Mouse (Mus musculus): ENCODE measurements around the gene Fsip1. TPM values are rescaled to one million over a fixed set of nuclear protein-coding genes. Genes with fewer than 3 reads are reported as not detected.
"Not testable (repeated sequence)": the region's sequence is repeated elsewhere in the genome, so short reads cannot be mapped to it uniquely, and the experiment has no call there.

Gene Fsip1
- not detected for total RNA-seq (2022)

DNA sequence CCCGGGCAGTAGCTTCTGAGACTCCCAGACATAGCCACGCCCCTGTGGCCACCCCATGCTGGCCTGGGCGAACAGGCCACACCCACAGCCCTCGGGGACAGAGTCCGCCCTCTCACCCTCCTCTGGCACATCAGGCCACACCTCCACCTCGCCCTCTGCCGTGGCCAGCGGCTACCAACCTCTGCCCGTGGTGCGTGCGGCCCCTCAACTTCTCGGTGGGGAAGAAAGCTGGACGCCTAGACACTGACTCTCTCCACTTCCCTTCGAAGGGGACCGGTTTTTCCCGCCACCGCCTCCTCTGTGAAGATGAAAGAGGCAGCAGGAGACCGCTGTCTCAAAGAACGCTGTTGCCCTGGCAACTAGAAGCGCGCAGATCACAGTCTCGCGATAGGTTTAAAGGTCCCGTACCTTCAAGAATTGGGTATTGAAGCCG is at the start of gene Fsip1:
Fsip1 (minus strand) TSS at position 346 of the 433 bp plus-strand sequence.
- peak; percentile 44 to 57 for DNase-seq (ENCODE audit: low spot score in 2 of 2)

DNA sequence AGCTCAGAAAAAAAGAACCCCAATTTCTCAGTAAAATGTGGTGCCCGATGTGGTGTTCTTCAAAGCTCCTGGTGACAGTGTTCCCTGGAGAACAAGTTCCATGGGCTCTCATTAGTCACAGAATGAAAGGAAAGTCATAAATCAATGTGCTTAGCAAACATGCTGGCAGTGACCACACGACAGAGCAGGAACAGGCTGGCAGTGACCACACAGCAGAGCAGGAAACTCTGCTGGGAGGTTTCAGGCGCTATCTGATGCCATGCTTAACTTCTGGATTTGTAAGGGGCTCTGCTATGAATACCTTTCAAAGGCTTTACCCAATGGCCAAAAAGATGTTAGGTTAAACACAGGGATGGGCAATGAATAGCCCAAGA is 49.7 kb upstream of the Fsip1 start:
- DNase-seq (ENCODE audit: low spot score in 2 of 2) = no peak

GRCm38 (mm10) chr2:118305827-118306521 is 49.2 kb upstream of the Fsip1 start:
- DNase-seq (ENCODE audit: low spot score in 2 of 2) = no peak

DNA sequence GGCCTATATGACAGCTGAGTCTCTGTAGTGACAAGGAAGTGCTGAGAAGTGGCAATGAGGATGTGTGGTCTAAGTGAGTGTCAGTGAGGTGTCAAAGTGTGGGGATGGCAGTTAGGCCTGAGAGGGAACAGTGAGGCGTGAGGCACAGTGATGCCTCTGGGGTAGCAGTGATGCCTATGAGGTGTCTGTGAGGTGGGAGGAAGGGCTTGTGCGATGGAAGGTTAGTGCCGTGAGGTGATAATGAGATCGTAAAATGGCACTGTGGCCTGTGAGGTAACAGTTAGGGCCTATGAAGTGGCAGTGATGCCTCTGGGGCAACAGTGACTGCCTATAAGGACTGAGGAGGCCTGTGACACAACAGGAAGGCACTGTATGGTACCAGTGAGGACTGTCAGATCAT is 46.7 kb upstream of the Fsip1 start:
- no peak for DNase-seq (ENCODE audit: low spot score in 2 of 2)

DNA sequence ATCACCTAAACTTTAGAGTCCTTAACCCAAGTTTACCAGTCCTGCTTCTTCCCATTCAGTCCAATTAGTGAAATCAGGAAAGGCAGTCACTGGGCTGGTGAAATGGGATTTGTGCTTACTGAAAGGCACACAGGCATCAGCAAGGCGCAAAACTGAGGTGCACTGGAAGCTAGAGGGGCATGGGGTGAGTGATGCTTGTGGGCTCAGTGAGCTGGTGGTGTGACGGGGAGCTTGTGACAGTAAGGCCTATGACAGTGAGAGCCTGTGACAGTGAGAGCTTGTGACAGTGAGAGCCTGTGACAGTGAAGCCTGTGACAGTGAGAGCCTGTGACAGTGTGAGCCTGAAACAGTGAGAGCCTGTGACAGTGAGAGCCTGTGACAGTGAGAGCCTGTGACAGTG is 44.9 kb upstream of the Fsip1 start:
- DNase-seq (ENCODE audit: low spot score in 2 of 2) = no peak

- no peak for DNase-seq (ENCODE audit: low spot score in 2 of 2)
These were observed 44.3 kb upstream of the Fsip1 start for GRCm38 (mm10) chr2:118301041-118301545.

GRCm38 (mm10) chr2:118299981-118300380 is 43.2 kb upstream of the Fsip1 start:
- DNase-seq (ENCODE audit: low spot score in 2 of 2) = no peak

DNA sequence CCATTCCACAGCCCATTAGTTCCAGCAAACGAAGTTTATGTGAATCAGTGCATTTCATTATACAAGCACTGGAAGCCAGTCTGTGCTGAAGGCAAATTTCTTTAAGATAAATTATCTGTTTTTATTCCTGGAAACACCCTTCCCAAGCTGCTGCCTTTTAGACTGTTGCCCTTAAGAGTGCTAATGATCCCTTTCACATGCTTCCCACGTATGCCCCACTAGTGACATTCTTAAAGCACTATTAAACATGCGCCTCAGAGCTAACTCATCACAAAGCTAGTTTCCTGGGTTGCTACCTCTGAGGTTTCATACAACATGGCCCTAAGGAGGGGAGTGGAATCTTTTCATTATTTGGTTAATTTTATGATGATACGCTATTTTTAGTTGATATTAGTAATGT is 41.8 kb upstream of the Fsip1 start:
- no peak for DNase-seq (ENCODE audit: low spot score in 2 of 2)

GRCm38 (mm10) chr2:118297966-118298365 is 41.2 kb upstream of the Fsip1 start:
- DNase-seq (ENCODE audit: low spot score in 2 of 2) = no peak

DNA sequence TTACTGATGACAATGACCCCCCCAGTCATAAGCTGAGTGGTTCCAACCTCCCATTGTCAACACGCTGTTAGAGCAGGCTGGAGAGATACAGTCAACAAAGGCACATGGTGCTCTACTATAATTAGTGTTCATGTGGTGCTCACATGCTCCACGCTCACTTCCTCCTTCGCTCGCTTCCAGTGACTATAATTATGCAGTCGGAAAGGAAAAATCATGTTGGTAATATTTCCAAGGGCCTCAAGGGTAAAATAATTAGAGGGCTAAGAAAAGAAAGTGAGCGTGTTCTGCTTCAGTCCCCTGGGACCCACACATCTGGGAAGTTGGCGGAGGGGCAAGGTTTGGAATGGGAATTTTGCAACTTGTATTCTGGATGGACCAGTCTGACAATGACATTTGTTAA is 38.7 kb upstream of the Fsip1 start:
- peak in 1 of 2 experiments; percentile 13 for DNase-seq (ENCODE audit: low spot score in 2 of 2)

- DNase-seq (ENCODE audit: low spot score in 2 of 2) = no peak
These were observed 36.8 kb upstream of the Fsip1 start for GRCm38 (mm10) chr2:118293583-118293982.

- not testable (repeated sequence) for DNase-seq (ENCODE audit: low spot score in 2 of 2)
These were observed 32.3 kb upstream of the Fsip1 start for GRCm38 (mm10) chr2:118289066-118289460.

DNA sequence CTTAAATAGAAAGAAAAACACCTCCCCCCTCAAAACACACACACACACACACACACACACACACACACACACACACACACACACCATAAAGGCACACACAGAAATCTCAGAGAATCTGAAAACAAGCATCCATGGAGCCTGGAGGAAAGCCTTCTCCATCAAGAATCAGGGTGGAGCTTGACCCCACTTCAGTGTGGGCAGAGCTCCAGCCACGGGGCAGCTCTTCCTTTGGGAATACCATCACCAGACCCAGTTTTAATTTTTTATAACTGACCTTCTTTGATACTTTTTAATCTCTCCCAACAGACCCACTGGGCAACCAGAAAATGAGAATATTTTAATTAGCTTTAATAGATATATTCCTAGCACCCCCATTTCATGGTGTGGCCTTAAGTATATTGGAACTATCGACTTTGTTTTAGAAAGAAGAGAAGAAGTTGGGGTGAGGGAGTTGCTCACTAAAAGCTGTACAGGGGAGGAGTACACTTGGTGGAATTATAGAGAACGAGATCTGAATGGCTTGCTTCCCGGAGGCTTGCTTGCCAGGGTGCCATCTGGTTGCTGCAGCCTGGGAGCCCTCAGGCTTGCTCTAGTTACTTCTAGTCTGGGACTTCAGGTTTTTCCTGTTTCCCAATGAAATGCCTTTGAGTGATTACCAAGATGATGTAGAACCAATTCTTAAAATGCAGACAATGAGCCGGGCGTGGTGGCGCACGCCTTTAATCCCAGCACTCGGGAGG is 31.7 kb upstream of the Fsip1 start:
- no peak for DNase-seq (ENCODE audit: low spot score in 2 of 2)

DNA sequence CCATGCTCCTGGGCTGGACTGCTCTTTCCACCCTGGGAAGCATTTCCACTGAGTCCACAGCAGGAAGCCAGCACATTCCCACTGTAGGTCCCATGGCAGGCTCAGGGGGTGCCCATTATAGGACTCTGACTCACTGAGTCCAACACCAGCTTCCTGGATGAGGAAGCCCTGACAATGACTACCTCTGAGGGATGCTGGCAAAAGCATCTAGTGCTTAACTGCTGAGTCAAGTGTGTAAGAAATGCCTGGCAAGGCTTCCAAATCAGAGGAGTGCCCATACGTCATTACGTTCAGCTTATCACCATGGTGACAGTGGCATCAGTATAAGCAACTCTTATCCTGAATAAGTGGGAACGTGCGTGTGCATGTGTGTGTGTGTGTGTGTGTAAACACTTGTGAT is 30.9 kb upstream of the Fsip1 start:
- no peak for DNase-seq (ENCODE audit: low spot score in 2 of 2)

DNA sequence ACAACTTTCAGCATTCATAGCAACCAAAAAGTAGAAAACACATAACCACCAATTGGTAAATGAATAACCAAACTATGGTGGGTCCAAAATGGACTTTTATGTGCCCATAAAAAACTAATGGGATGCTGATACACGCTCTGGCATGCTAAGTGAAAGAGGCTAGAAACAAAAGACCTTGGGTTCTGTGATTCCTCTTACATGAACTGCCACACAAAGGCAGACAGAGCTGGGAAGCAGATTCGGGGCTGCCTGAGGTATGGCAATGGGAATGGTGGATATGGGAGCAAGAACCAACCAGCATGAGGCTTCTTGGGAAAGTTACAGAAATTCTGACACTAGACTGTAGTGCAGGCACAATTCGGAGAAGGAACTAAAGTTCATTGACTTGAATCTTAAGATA is 25.7 kb upstream of the Fsip1 start:
- no peak for DNase-seq (ENCODE audit: low spot score in 2 of 2)

DNA sequence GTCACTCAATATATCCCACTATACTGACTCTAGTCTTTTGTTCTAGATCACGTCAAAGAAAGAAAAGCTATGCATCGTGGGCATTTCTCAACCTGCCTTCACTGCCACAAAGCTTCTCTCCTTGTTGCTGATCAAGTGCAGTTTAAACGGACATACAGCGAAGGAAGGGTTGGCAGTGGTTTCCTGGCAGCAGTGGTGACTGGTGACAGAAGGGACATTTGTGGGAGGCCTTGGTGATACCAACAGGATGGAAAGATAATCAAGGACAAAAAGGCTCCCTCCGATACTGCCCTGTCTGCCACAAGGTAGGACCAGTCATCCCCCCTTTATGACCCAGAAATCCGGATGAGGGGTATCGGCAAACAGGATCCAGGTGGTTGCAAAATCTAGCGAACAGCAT is 21.5 kb upstream of the Fsip1 start:
- no peak for DNase-seq (ENCODE audit: low spot score in 2 of 2)

- no peak for DNase-seq (ENCODE audit: low spot score in 2 of 2)
These were observed 14.8 kb upstream of the Fsip1 start for GRCm38 (mm10) chr2:118271606-118272005.

- DNase-seq (ENCODE audit: low spot score in 2 of 2) = no peak
These were observed 13.4 kb upstream of the Fsip1 start for GRCm38 (mm10) chr2:118270213-118270612.

GRCm38 (mm10) chr2:118263914-118264201 is 7.1 kb upstream of the Fsip1 start:
- DNase-seq (ENCODE audit: low spot score in 2 of 2) = no peak

DNA sequence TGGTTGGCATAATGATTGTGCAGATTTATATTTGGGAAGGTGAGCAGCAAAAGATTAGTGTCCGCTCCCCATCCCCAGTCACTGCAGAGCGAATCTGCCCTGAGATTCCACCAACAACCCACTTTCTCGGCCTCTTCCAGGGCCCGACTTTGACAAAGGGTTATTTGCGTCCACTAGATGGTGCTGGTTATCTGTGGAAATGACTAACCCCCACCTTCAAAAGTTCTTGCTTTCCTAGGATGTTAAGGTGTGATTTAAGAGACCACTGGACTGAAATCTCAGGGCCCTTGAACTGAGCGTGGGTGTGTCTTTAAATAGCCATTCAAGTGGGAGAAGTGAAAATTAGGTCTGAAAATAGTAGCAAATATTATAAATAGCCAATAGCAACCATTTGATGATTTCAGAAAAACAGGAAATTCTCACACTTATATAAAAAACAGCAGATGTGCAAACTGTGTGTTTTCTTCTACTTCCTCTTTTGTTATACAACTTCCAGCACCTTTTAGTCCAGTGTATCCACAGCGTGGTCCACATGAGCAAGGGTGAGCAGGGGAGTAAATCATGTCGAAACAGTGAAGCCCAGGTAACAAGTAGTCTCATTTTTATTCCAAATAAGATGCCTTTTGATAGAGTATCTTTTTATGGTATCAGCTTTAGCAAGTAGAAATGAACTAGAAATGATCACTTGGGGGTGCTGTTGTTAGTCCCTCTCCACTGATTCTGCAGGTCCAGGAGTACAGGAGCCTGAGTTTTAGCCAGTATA is 6.6 kb upstream of the Fsip1 start:
- DNase-seq (ENCODE audit: low spot score in 2 of 2) = no peak

DNA sequence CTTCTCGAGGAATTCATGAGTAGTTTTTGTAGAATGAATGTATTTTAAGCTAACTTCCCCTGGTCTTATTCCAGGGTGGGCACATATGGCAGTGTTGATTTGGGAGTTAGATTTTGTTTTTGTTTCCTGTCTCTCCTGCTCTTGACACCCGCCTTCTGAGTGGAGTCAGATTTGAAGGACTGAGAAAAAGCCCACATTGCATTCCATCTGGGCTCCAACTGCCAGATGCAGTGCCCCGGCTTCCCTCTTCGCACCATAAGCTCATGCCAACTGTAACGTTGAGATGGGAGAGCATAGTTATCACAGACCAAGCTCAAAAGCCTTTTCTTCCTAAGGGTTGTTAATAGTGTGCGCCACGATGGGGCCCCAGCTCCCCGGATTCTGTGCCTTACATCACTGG is 5.9 kb upstream of the Fsip1 start:
- DNase-seq (ENCODE audit: low spot score in 2 of 2) = no peak

- DNase-seq (ENCODE audit: low spot score in 2 of 2) = no peak
These were observed 3.0 kb upstream of the Fsip1 start for GRCm38 (mm10) chr2:118259746-118260145.

Data from gastrocnemius, adult 8-10 months (tissue).